Mouse (Mus musculus) liver, embryonic 14.5 days (tissue): Measurements from ENCODE around the gene Pacs2. TPM values are rescaled to one million over a fixed set of nuclear protein-coding genes. Genes with fewer than 3 reads are reported as not detected.

ENCODE experiments used
- ATAC-seq: fragments of 200-750 bp; cut with Nextera tagmentation; 2 replicates; pipeline ENCODE4 v1.8.0; 2017; ENCODE audit warnings: moderate number of reproducible peaks, mild to moderate bottlenecking, moderate library complexity; ENCODE audit not compliant: insufficient read depth
- DNase-seq, 3 experiments: peaks; one replicate each; pipeline ENCODE4 v3.0.0-alpha.2; 2012 to 2013; ENCODE audit warnings: low read depth in 3 of 3, low spot score in 3 of 3
- H3K27ac ChIP-seq: fragments of 300-500 bp; sonication (generic); 2 replicates; pipeline ENCODE4 v1.5.1; 2014; ENCODE audit warnings: moderate library complexity, mild to moderate bottlenecking, control low read depth, inconsistent platforms
- H3K27me3 ChIP-seq: fragments of 300-500 bp; sonication (generic); 2 replicates; pipeline ENCODE4 v1.6.1; 2014; ENCODE audit warnings: mild to moderate bottlenecking, low read length, moderate library complexity; ENCODE audit not compliant: control insufficient read depth, insufficient read depth
- H3K36me3 ChIP-seq: fragments of 300-500 bp; sonication (generic); replicated peaks from 2 replicates; pipeline ENCODE4 v1.6.1; 2014; ENCODE audit warnings: low read depth; ENCODE audit not compliant: control insufficient read depth, insufficient read depth
- H3K4me1 ChIP-seq, 2 experiments: fragments of 200-500 bp in 1 of 2; fragments of 300-500 bp in 1 of 2; sonication (generic) in 1 of 2; replicated peaks; 2 replicates each; pipeline ENCODE4 v1.6.1; 2012 to 2014; ENCODE audit warnings: antibody characterized with exemption in 1 of 2, inconsistent platforms in 1 of 2, low read length in 1 of 2; ENCODE audit not compliant: control insufficient read depth in 2 of 2, insufficient read depth in 2 of 2
- H3K4me2 ChIP-seq: fragments of 300-500 bp; sonication (generic); 2 replicates; pipeline ENCODE4 v1.6.1; 2014; ENCODE audit warnings: low read depth, mild to moderate bottlenecking, control low read depth, moderate library complexity
- H3K4me3 ChIP-seq, 2 experiments: fragments of 200-500 bp in 1 of 2; fragments of 300-500 bp in 1 of 2; sonication (generic) in 1 of 2; 2 replicates each; pipeline ENCODE4 v1.5.1; 2012 to 2014; ENCODE audit warnings: low read depth in 2 of 2, low read length in 2 of 2, mild to moderate bottlenecking in 2 of 2, control low read depth in 1 of 2, inconsistent platforms in 1 of 2, moderate library complexity in 1 of 2; ENCODE audit not compliant: insufficient read depth in 1 of 2
- H3K9ac ChIP-seq: fragments of 300-500 bp; sonication (generic); replicated peaks from 2 replicates; pipeline ENCODE4 v1.6.1; 2014; ENCODE audit warnings: mild to moderate bottlenecking, control low read depth, moderate library complexity
- H3K9me3 ChIP-seq: fragments of 300-500 bp; sonication (generic); 2 replicates; pipeline ENCODE4 v1.6.1; 2016; ENCODE audit warnings: low read length, mixed read lengths; ENCODE audit not compliant: control insufficient read depth
- CTCF ChIP-seq: IDR thresholded peaks from 2 replicates; pipeline ENCODE4 v1.5.1; 2016; ENCODE audit warnings: antibody characterized with exemption, low read depth, control low read depth
- EP300 ChIP-seq: IDR thresholded peaks from 2 replicates; pipeline ENCODE4 v1.6.1; 2016; ENCODE audit warnings: antibody characterized with exemption, low read depth
- WGBS: fragments of 180-500 bp; shearing (Covaris S2); extraction: QIAGEN DNeasy Blood & Tissue Kit; methylation state at CpG from one replicate; pipeline ENCODE4 v1.1.7; 2014; ENCODE audit not compliant: insufficient replicate concordance; 5-methylcytosine and 5-hydroxymethylcytosine counted together
- polyA plus RNA-seq, 2 experiments: library from polyadenylated mRNA; depleted of rRNA in 1 of 2; stranded (reverse) in 1 of 2; unstranded in 1 of 2; fragments of >200 nt; fragmentation: Nextera tagmentation in 1 of 2; extraction: Ambion mirVana in 1 of 2; gene quantifications; 2 replicates each; pipeline versions ENCODE4 v1.2.1 to v1.2.3; 2012 to 2014

Pacs2 gene
- polyA plus RNA-seq, 2 experiments, result 3.7 to 11.7 TPM

- TF ChIP-seq CTCF (peak; percentile 45), EP300 (no peak)
- under 1% methylated on average over 78 of the region's 80 CpGs for WGBS
- ATAC-seq (peak; percentile 92), DNase-seq (peak; percentile 59 to 66 (median 64))
- Histone ChIP-seq H3K4me1 (peaks cover 0 to 3% of the 10 kb centered on the region in 2 experiments; a peak in 1 of 4 replicates), H3K9ac (peak within 1 kb of the TSS; percentile 56), H3K36me3 (peaks cover 25% of the 10 kb centered on the region), H3K27me3 (no peaks in the 10 kb centered on the region), H3K9me3 (no peaks in the 10 kb centered on the region), H3K4me3 (peak within 1 kb of the TSS; percentile 63 to 69), H3K4me2 (peak within 1 kb of the TSS; percentile 64), H3K27ac (no peak within 1 kb of the TSS; the same call in 1 of the 2 replicates)
These were observed 37.8 kb upstream of the Pacs2 start, which contains the start of gene Btbd6 for GRCm38 (mm10) chr12:112976371-112977073. Btbd6 (plus strand) TSS chr12:112976482.

- no peaks in the 10 kb centered on the region for H3K27me3 ChIP-seq
- TF ChIP-seq CTCF (no peak), EP300 (no peak)
- ATAC-seq, result 0 out of 2 replicates have a peak, but pooled peaks have one; percentile 0
- H3K4me1 ChIP-seq, result peaks cover 0 to 3% of the 10 kb centered on the region in 2 experiments; a peak in 1 of 4 replicates
- H3K4me3 ChIP-seq, result peak overlapping the region; percentile 63 to 69
- peak overlapping the region; percentile 64 for H3K4me2 ChIP-seq
- H3K9ac ChIP-seq, result peak overlapping the region; percentile 56
- H3K9me3 ChIP-seq, result no peaks in the 10 kb centered on the region
- 59% methylated on average over 12 of the region's 12 CpGs for WGBS
- DNase-seq, result no peak
- peaks cover 26% of the 10 kb centered on the region for H3K36me3 ChIP-seq
- no peak overlapping the region for H3K27ac ChIP-seq
These were observed 37.2 kb upstream of the Pacs2 start for GRCm38 (mm10) chr12:112977156-112977555.

GRCm38 (mm10) chr12:112982031-112982430 lies 32.3 kb upstream of the Pacs2 start:
- no peak overlapping the region for H3K4me2 ChIP-seq
- TF ChIP-seq CTCF, result no peak
- TF ChIP-seq EP300, result no peak
- DNase-seq (no peak), ATAC-seq (no peak)
- no peak overlapping the region for H3K27ac ChIP-seq
- H3K9ac ChIP-seq, result no peak overlapping the region
- no peaks in the 10 kb centered on the region for H3K27me3 ChIP-seq
- peaks cover 30% of the 10 kb centered on the region for H3K36me3 ChIP-seq
- no peaks in the 10 kb centered on the region; a peak in 1 of 4 replicates for H3K4me1 ChIP-seq
- H3K4me3 ChIP-seq, result no peak overlapping the region
- H3K9me3 ChIP-seq, result no peaks in the 10 kb centered on the region
- 84% methylated on average over 2 of the region's 2 CpGs for WGBS

GRCm38 (mm10) chr12:112985346-112985745 lies 29.0 kb upstream of the Pacs2 start:
- no peak overlapping the region for H3K9ac ChIP-seq
- ATAC-seq (no peak), DNase-seq (no peak)
- no peak overlapping the region for H3K4me3 ChIP-seq
- peaks cover 27% of the 10 kb centered on the region for H3K36me3 ChIP-seq
- no peaks in the 10 kb centered on the region for H3K27me3 ChIP-seq
- TF ChIP-seq CTCF, result peak; percentile 70
- TF ChIP-seq EP300, result no peak
- no peak overlapping the region for H3K4me2 ChIP-seq
- no peak overlapping the region for H3K27ac ChIP-seq
- H3K4me1 ChIP-seq, result 0 out of 4 replicates have a peak, but pooled peaks cover 0 to 2% of the 10 kb centered on the region in 2 experiments
- WGBS, result 84% methylated on average over 6 of the region's 6 CpGs
- H3K9me3 ChIP-seq, result no peaks in the 10 kb centered on the region

- WGBS, result 70% methylated on average over 6 of the region's 6 CpGs
- DNase-seq, result no peak
These were observed 26.4 kb upstream of the Pacs2 start for GRCm38 (mm10) chr12:112987877-112988276.

More at GRCm38 (mm10) chr12:112987877-112988276, 26.4 kb upstream of the Pacs2 start:
- H3K4me1 ChIP-seq, result peaks cover 0 to 2% of the 10 kb centered on the region in 2 experiments; a peak in 2 of 4 replicates
- no peak overlapping the region for H3K4me2 ChIP-seq
- ATAC-seq, result no peak
- TF ChIP-seq CTCF (peak; percentile 69), EP300 (no peak)
- H3K27ac ChIP-seq, result no peak overlapping the region
- no peaks in the 10 kb centered on the region for H3K27me3 ChIP-seq
- H3K36me3 ChIP-seq, result peaks cover 21% of the 10 kb centered on the region
- no peak overlapping the region for H3K9ac ChIP-seq
- no peak overlapping the region for H3K4me3 ChIP-seq
- no peaks in the 10 kb centered on the region for H3K9me3 ChIP-seq
